Mouse (Mus musculus): ENCODE data around the gene Atp2a2.
A peak's percentile ranks its signal among the peaks of the same experiment; 100 is the strongest.

GRCm38 (mm10) chr5:122502077-122502941 is at the start of gene Atp2a2:
- peak; percentile 77 for TF ChIP-seq POLR2A (IDR thresholded peaks at IDR 0.05; ENCODE audit: low read depth, low read length)
- TF ChIP-seq CTCF (IDR thresholded peaks at IDR 0.05; ENCODE audit: extremely low read depth, insufficient read depth, insufficient read length, insufficient replicate concordance) = no peak

Data from spleen, adult 2 months (tissue).